Mouse (Mus musculus): ENCODE data around the gene Shisa5.

The Shisa5 gene

GRCm38 (mm10) chr9:109022866-109023685, 15.3 kb upstream of the Shisa5 start:
- DNase-seq = no peak

DNA sequence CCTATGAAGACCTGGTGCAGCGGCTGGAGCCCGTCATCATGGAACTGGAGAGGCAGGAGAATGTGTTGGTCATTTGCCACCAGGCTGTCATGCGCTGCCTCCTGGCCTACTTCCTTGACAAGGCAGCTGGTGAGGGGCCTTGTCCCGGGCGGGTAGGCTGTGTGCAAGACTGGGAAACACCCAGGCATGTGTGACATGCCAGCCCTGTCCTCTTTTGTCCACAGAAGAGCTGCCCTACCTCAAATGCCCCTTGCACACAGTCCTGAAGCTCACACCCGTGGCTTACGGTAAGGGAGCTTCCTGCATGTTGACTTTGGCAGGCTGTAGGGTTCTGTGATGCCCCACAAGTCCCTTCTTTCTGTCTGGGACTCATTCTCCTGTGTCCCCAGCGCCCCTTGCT, 10.8 kb upstream of the Shisa5 start:
- DNase-seq = no peak

- no peak for DNase-seq
These were observed 9.9 kb upstream of the Shisa5 start for GRCm38 (mm10) chr9:109028421-109028820.

GRCm38 (mm10) chr9:109028919-109029318, 9.4 kb upstream of the Shisa5 start:
- DNase-seq = no peak

DNA sequence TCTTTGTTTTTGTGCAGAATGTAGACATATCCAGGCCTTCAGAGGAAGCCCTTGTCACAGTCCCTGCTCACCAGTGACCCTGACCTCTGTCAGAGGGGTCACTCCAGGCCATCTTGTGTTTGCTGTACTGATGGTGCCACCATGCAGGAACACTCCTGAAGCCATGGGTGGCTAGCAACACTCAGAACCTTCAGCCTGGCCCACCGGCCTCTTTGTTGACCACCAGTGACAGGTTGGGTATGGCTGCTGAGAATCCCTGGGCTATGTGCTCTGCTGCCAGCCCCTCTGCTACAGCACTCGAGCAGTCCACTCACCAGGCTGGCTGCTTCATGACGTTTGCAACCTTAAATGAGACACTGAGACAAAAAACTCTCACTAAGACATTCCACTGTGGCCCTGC, 8.1 kb upstream of the Shisa5 start:
- no peak for DNase-seq

DNA sequence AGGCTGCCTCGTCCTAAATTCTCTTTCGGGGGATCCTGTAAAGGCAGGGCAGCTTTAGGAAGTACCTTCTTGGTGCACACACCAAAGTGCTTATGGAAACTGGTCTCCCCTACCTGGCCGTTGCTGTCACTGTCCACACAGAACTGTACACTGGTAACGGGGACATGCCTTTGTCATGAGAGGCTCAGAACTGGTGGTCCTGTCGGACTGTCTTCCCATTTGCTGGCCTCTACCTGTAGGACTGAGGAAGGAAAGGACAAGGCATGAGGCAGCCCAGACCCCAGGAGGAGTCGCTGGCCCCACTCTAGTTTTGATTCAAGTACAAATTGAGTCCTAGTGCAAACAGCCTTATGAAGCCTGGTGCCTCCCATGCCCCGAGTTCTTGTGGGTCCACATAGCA, 7.4 kb upstream of the Shisa5 start:
- no peak for DNase-seq

GRCm38 (mm10) chr9:109031686-109032085, 6.7 kb upstream of the Shisa5 start:
- no peak for DNase-seq

DNA sequence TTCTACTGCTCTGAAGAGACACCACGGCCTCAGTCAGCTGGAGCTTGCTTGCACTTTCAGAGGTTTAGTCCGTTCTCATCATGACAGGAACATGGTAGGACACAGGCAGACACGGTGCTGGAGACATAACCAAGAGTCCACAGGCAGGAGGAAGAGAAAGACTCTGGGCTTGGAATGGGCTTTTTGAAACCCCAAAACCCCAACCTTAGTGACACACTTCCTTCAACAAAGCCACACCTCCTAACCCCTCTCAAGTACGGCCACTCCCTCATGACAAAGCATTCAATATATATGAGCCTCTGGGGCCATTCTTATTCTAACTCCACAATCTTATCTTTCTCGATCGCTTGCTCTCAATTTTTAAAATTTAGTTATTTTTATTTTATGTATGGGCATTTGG, 5.9 kb upstream of the Shisa5 start:
- DNase-seq = no peak

GRCm38 (mm10) chr9:109038901-109039364, 568 bp downstream of the Shisa5 start:
- DNase-seq = peak; percentile 65 to 70

GRCm38 (mm10) chr9:109039681-109040080, 1.3 kb downstream of the Shisa5 start:
- no peak for DNase-seq

- DNase-seq = no peak
These were observed 1.9 kb downstream of the Shisa5 start for GRCm38 (mm10) chr9:109040216-109040615.

- DNase-seq = peak in 1 of 2 experiments; percentile 46
These were observed 2.5 kb downstream of the Shisa5 start for GRCm38 (mm10) chr9:109040906-109041305.

GRCm38 (mm10) chr9:109041351-109041750, 3.0 kb downstream of the Shisa5 start:
- no peak for DNase-seq

DNA sequence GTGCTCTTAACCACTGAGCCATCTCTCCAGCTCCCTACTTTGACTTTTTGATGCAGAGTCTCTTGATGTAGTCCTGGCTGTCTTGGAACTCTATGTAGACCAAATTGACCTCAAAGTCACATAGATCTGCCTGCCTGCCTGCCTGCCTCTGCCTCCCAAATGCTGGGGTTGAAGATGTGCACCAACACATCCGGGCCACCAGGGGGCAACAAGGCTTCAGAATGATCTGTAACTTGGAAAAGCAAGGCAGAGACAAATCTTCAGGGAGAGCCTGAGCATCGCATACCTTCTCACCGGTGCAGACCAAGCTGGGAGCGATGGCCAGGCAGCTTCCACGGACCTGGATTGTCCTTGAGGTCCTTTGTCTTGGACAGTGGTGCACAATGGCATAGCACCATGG, 7.9 kb downstream of the Shisa5 start:
- peak; percentile 68 to 77 for DNase-seq

DNA sequence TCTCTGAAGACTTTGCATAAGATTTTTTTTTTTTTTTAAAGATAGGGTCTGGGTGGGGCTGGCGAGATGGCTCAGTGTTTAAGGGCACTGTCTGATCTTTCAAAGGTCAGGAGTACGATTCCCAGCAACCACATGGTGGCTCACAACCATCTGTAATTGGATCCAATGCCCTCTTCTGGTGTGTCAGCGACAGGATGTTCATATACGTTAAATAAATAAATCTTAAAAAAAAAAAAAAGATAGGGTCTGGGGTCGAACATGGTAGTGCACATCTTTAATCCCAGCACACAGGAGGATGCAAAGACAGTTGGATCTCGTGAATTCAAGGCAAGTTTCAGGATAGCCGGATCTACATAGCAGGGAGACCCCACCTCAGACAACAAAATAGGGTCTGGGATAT, 11.0 kb downstream of the Shisa5 start:
- no peak for DNase-seq

DNA sequence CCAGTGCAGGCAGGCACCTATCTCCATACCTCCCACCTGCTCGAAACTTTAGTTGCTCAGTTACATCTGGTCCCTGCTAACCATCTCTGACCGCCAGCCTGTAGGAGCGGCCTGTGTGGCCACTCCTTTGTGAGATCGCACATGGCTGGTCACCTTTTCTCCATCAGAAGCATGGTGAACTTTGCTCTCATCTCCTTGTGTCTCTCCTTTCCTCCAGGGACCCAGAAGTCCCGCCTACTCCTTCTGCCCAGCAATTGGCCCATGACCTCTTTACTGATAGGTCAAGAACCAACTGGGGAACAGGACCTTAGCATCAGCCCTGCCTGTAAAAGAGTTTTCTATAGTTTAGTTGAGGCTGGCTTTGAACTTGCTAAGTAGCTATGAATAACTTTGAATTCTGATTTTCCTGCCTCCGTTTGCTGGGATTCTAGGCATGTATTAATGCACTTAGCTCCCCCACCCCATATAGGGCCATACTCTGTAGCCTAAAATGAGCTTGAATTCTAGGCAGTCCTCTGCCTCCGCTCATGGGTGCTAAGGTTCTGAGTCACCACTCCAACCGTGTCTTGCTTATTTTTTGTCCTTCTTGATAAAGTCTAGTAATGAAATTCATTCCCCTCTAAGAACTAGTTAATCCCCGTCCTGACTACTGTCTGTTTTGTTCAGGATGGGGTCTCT, 11.8 kb downstream of the Shisa5 start:
- no peak for DNase-seq

DNA sequence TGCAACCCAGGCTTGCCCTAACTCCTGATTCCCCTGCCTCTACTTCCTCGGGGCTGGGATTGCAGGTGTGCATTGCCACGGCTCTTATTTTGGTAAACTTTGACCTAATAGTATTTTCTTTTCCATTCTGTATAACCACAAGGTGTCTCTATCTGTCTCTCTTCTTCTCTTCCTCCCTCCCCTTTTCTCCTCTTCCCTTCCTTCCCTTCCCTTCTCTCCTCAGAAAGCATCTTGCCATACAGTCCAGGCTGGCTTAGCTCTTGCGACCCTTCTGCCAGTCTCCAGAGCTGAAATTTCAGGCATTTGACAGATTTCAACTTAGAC, 12.3 kb downstream of the Shisa5 start:
- no peak for DNase-seq

DNA sequence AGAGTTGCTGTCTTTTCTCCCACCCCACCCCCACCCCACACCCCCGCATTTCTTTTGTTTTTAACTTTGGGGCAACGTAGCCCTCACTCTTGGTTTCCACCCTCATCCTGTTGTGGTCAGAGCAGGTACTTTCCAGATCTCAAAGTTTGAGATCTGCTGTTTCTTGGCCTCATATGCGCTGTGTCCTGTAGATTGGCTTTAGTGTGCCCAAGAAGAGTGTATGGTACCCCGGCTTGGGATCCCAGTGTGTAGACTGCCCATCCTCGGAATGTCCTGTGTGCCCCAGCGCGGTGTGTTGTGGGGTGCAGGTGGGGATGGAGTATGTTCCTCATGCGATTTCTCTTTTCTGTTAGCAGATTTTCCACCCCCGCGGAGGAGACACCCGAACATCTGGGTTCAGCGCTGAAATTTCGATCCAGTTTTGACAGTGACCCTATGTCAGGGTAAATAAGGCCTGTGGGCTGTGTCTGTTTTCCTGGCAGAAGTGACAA, 12.7 kb downstream of the Shisa5 start:
- no peak for DNase-seq

DNA sequence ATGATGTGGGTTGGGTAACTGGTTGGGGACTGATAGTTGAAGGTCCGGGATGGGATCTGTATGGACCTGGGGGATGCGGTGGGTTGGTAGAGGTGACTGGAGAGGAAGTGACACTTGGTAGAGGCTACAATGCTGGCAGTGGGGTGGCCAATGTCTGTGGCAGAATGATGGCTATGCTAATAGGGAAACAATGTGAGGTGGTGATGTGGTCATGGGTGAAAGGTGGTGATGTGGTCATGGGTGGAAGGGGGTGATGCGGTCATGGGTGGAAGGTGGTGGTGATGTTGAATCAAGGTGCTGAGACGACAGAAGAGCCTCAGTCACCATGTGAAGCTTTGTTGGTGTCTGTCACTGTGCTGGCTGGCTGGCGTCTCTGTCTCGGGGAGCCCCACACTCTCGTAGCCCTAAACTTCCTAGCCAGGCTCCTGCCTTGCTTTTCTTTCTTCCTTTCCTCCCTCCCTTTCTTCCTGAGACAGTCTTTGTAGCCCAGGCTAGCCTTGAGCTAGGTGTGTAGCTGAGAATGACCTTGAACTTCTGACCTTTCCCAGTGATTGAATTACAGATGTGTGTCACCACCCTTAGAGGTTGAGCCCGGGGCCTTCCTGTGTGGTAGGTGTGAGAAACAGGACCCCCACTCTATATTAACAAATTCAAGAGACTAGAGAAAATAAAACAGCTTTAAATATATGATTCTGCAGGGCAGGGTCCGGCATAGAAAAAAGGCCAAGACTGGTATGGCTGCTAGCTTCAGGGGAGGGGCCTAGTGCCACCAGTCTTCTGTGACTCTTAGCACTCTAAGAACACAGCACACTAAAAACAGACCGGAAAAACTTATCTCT, 13.5 kb downstream of the Shisa5 start:
- no peak for DNase-seq

DNA sequence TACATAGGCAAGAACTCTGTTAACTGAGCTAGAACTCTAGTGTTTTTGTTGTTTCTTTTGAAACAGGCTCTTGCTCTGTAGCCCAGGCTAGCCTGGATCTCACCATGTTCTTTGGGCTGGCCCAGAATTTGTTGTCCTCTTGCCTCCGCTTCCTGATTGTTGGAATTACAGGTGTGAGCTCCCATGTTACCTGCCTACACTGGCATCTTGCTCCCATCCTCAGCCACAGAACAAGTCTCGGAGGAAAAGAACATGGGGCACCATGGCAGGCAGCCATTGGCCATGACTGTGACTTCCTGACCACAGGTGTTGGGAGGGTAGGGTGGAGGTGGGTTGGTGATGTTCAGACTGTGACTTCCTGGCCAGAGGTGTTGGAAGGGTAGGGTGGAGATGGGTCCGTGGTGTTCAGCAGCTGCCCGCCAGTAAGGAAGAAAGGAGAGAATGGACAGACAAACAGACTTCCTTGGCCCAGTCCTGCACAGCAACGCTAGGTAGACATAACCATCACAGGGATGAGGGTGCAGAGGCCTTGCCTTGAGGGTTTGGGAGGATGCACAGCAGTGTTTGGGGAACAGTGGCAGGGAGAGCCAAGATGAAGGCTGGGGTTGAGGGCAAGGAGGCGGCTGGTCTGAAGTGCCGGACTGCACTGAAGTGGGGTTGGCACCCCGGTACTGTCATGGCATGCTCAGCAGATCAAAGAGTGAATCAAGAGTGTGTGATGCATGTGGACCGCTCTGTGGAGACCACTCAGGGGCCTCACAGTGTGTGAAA, 14.3 kb downstream of the Shisa5 start:
- DNase-seq = no peak

DNA sequence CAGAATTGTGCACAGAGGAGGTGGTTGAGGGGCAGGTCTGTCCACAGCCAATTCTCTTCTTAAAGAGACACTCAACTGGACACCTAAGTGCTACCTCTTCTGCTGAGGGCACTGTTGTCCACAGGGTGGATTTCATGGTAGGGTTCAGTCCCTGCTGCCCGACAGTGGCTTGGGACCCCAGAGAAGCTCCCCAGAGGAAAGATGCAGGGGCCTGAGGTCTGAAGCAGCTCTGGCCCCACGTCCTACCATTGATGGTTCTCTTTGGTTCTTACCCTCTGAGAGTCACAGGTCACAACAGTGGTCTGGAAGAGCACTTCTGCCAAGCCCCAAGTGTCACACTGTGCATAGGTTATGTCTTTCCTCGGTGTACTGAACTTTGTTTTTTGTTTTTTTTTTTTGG, 15.0 kb downstream of the Shisa5 start:
- DNase-seq = no peak

DNA sequence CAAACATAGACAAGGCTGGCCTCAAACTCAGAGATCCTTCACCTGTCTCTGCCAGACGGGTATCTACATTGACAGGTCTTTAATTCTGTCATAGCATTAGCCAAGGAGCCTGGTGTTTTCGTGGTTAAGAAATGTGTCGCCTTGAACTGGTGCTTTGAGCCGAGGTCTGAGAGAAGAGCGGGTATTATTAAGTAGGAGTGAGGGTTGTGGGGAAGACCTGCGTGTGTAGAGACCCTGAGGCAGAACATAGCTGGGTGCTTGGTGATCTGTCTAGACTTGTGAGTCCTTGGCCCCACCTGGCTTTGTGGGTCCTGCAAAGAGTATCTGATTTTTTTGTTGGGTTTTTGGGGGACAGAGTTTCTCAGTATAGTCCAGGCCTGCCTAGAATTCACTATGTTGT, 15.5 kb downstream of the Shisa5 start:
- no peak for DNase-seq

- DNase-seq = peak; percentile 64 to 76
These were observed 16.3 kb downstream of the Shisa5 start for GRCm38 (mm10) chr9:109054712-109055111.
